Comparison of ENCODE assay signal across 8 mouse cellular contexts in genomic region chr17:34632261-34632691, GRCm38 (mm10). TPM values are rescaled to one million over a fixed set of nuclear protein-coding genes. Genes with fewer than 3 reads are reported as not detected.
DNase-seq lines count a peak whose midpoint lies in the region.

No protein-coding gene starts in this region.

- H3K36me3 ChIP-seq in macrophage (ENCODE audit: inconsistent target) = no peaks in the 10 kb centered on the region

- DNase-seq in ZHBTc4 (ENCODE audit: low read depth, low spot score) = peak; percentile 83
- DNase-seq in embryo, embryonic 10 days (ENCODE audit: low spot score) = peak; percentile 62
- DNase-seq in gastrocnemius, postnatal 10 days = peak; percentile 60
- DNase-seq in induced T-regulatory cell, adult 2 months (ENCODE audit: low read depth) = peak; percentile 81
- peak; percentile 89 to 90 for DNase-seq in left cerebral cortex, adult 9 months (ENCODE audit: low spot score in 2 of 2)
- DNase-seq in right cerebral cortex, adult 2 months (ENCODE audit: low spot score in 2 of 2) = peak; percentile 85 to 87
- peak; percentile 84 for DNase-seq in urinary bladder, postnatal 14 days (ENCODE audit: low spot score)

- no peaks in the 10 kb centered on the region; the same call in 1 of the 2 replicates for H3K79me2 ChIP-seq in macrophage (ENCODE audit: inconsistent target)

- H3K4me3 ChIP-seq in macrophage (ENCODE audit: inconsistent target) = peak overlapping the region; percentile 20; the same call in 1 of the 2 replicates

- WGBS in macrophage (ENCODE audit: missing documents) = 1% methylated on average over 15 of the region's 26 CpGs

- peak overlapping the region; percentile 89 for H3K27ac ChIP-seq in macrophage

RNA-seq across cellular contexts. Expression of gene Prrt1, which starts 2.9 kb away (rescaled TPM):
- total RNA-seq in gastrocnemius, postnatal 10 days (2021) = under 1 TPM; 0.61 to 0.63 TPM
- 1 to 10 TPM in 1 of 26 experiments, under 1 TPM in 5, not detected in 20; 0.33 to 1.1 (median 0.68) TPM for total RNA-seq in macrophage (2018; cell fraction: chromatin; rRNA removed)
- under 1 TPM in 15 of 26 experiments, not detected in 11; 0.07 to 0.22 (median 0.10) TPM for total RNA-seq in macrophage (2018; cell fraction: cytosol; rRNA removed)
- 1 to 10 TPM in 4 of 26 experiments, under 1 TPM in 17, not detected in 5; 0.26 to 1.3 (median 0.58) TPM for total RNA-seq in macrophage (2018; cell fraction: nucleus; rRNA removed)
- 0.16 to 0.25 TPM in 2 of 3 replicates, not detected in the other for polyA plus RNA-seq in macrophage (2018)

RNA-seq across cellular contexts. Expression of gene Ppt2, which starts 4.0 kb away (rescaled TPM):
- 10 to 100 TPM; 32.6 to 33.7 TPM for total RNA-seq in gastrocnemius, postnatal 10 days (2021)
- total RNA-seq in macrophage (2018; cell fraction: chromatin; rRNA removed) = 10 to 100 TPM; 12.1 to 40.8 (median 28.4) TPM
- 10 to 100 TPM; 52.1 to 89.0 (median 72.4) TPM for total RNA-seq in macrophage (2018; cell fraction: cytosol; rRNA removed)
- total RNA-seq in macrophage (2018; cell fraction: nucleus; rRNA removed) = 100 to 1,000 TPM in 1 of 26 experiments, 10 to 100 TPM in 25; 19.9 to 100 (median 65.0) TPM
- 71.0 to 95.1 TPM (median 79.6 TPM) in 3 replicates for polyA plus RNA-seq in macrophage (2018)

RNA-seq across cellular contexts. Expression of gene Fkbpl, which starts 12.3 kb away (rescaled TPM):
- 1 to 10 TPM; 4.5 to 4.7 TPM for total RNA-seq in gastrocnemius, postnatal 10 days (2021)
- 10 to 100 TPM in 4 of 26 experiments, 1 to 10 TPM in 22; 1.9 to 12.5 (median 7.0) TPM for total RNA-seq in macrophage (2018; cell fraction: chromatin; rRNA removed)
- total RNA-seq in macrophage (2018; cell fraction: cytosol; rRNA removed) = 10 to 100 TPM in 24 of 26 experiments, 1 to 10 TPM in 2; 7.7 to 22.0 (median 13.1) TPM
- 10 to 100 TPM in 7 of 26 experiments, 1 to 10 TPM in 19; 2.2 to 13.1 (median 7.9) TPM for total RNA-seq in macrophage (2018; cell fraction: nucleus; rRNA removed)
- 12.5 to 24.4 TPM (median 15.0 TPM) in 3 replicates for polyA plus RNA-seq in macrophage (2018)

RNA-seq across cellular contexts. Expression of gene Atf6b, which starts 14.7 kb away (rescaled TPM):
- total RNA-seq in gastrocnemius, postnatal 10 days (2021) = 10 to 100 TPM; 12.7 to 14.4 TPM
- total RNA-seq in macrophage (2018; cell fraction: chromatin; rRNA removed) = 10 to 100 TPM; 18.3 to 80.5 (median 48.3) TPM
- 10 to 100 TPM; 37.7 to 82.4 (median 57.2) TPM for total RNA-seq in macrophage (2018; cell fraction: cytosol; rRNA removed)
- 10 to 100 TPM; 22.0 to 90.0 (median 57.6) TPM for total RNA-seq in macrophage (2018; cell fraction: nucleus; rRNA removed)
- 31.4 to 62.2 TPM (median 57.9 TPM) in 3 replicates for polyA plus RNA-seq in macrophage (2018)

RNA-seq across cellular contexts. Expression of gene Egfl8, which starts 16.5 kb away (rescaled TPM):
- total RNA-seq in gastrocnemius, postnatal 10 days (2021) = 10 to 100 TPM; 13.8 to 15.2 TPM
- 10 to 100 TPM in 3 of 26 experiments, 1 to 10 TPM in 23; 1.1 to 13.9 (median 5.6) TPM for total RNA-seq in macrophage (2018; cell fraction: chromatin; rRNA removed)
- under 1 TPM in 23 of 26 experiments, not detected in 3; 0.10 to 0.40 (median 0.20) TPM for total RNA-seq in macrophage (2018; cell fraction: cytosol; rRNA removed)
- total RNA-seq in macrophage (2018; cell fraction: nucleus; rRNA removed) = 1 to 10 TPM in 23 of 26 experiments, under 1 TPM in 3; 0.72 to 6.3 (median 3.2) TPM
- polyA plus RNA-seq in macrophage (2018) = 0.14 to 0.69 TPM (median 0.28 TPM) in 3 replicates

Comparison
In these comparisons a context has a peak if more than half of its experiments do, and no peak if none do; other contexts are left out.
1. Peak in every context shown above with its lines: DNase-seq, H3K4me3 ChIP-seq and H3K27ac ChIP-seq.